Mouse (Mus musculus): ENCODE measurements at regions not wholly inside any gene's neighbourhood (a gene's known extent, or its start where the extent isn't known, plus 50 kb on each side); places are given as distances from the start of the nearest gene placed in this dataset.

- ATAC-seq (ENCODE audit: low FRiP score), result no peak
- Histone ChIP-seq H3K36me3 (no peaks in the 10 kb centered on the region), H3K27ac (replicated peaks) (no peak overlapping the region), H3K9ac (replicated peaks) (no peak overlapping the region), H3K4me1 (no peaks in the 10 kb centered on the region), H3K4me2 (no peak overlapping the region), H3K4me3 (replicated peaks) (no peak overlapping the region), H3K9me3 (replicated peaks) (no peaks in the 10 kb centered on the region), H3K27me3 (replicated peaks) (no peaks in the 10 kb centered on the region)
- WGBS, result 94% methylated on average over 1 of the region's 1 CpGs
Measured at GRCm38 (mm10) chr14:103989949-103990348, 145.7 kb upstream of the Ednrb start.

- WGBS, result 18% methylated on average over 3 of the region's 3 CpGs
- H3K9ac ChIP-seq (replicated peaks), result no peak overlapping the region
Measured at GRCm38 (mm10) chr14:103987266-103987665, 143.1 kb upstream of the Ednrb start.

GRCm38 (mm10) chr14:103984349-103984748 lies 140.1 kb upstream of the Ednrb start:
- Histone ChIP-seq H3K27me3 (replicated peaks) (no peaks in the 10 kb centered on the region), H3K27ac (replicated peaks) (no peak overlapping the region), H3K4me1 (no peaks in the 10 kb centered on the region), H3K9me3 (replicated peaks) (no peaks in the 10 kb centered on the region), H3K36me3 (no peaks in the 10 kb centered on the region), H3K4me2 (no peak overlapping the region), H3K9ac (replicated peaks) (no peak overlapping the region), H3K4me3 (replicated peaks) (no peak overlapping the region)
- ATAC-seq (ENCODE audit: low FRiP score), result no peak
- WGBS, result 94% methylated on average over 5 of the region's 5 CpGs

More at GRCm38 (mm10) chr14:103987266-103987665, 143.1 kb upstream of the Ednrb start:
- no peak for ATAC-seq (ENCODE audit: low FRiP score)
- no peaks in the 10 kb centered on the region for H3K9me3 ChIP-seq (replicated peaks)
- H3K27me3 ChIP-seq (replicated peaks), result no peaks in the 10 kb centered on the region
- no peaks in the 10 kb centered on the region for H3K4me1 ChIP-seq
- no peak overlapping the region for H3K4me3 ChIP-seq (replicated peaks)
- no peaks in the 10 kb centered on the region for H3K36me3 ChIP-seq
- H3K4me2 ChIP-seq, result no peak overlapping the region
- H3K27ac ChIP-seq (replicated peaks), result no peak overlapping the region

- Histone ChIP-seq H3K9ac (replicated peaks) (no peak overlapping the region), H3K27ac (replicated peaks) (no peak overlapping the region), H3K4me1 (no peaks in the 10 kb centered on the region), H3K4me3 (replicated peaks) (no peak overlapping the region), H3K9me3 (replicated peaks) (no peaks in the 10 kb centered on the region), H3K27me3 (replicated peaks) (no peaks in the 10 kb centered on the region), H3K4me2 (no peak overlapping the region), H3K36me3 (no peaks in the 10 kb centered on the region)
- ATAC-seq (ENCODE audit: low FRiP score), result no peak
- 92% methylated on average over 2 of the region's 2 CpGs for WGBS
Measured at GRCm38 (mm10) chr14:103978808-103979207, 134.6 kb upstream of the Ednrb start.

- no peaks in the 10 kb centered on the region for H3K36me3 ChIP-seq
- no peak overlapping the region for H3K4me2 ChIP-seq
- no peak overlapping the region for H3K9ac ChIP-seq (replicated peaks)
- no peak for ATAC-seq (ENCODE audit: low FRiP score)
- 75% methylated on average over 2 of the region's 2 CpGs for WGBS
- no peak overlapping the region for H3K27ac ChIP-seq (replicated peaks)
- no peaks in the 10 kb centered on the region for H3K9me3 ChIP-seq (replicated peaks)
- no peaks in the 10 kb centered on the region for H3K4me1 ChIP-seq
- no peaks in the 10 kb centered on the region for H3K27me3 ChIP-seq (replicated peaks)
- no peak overlapping the region for H3K4me3 ChIP-seq (replicated peaks)
Measured at GRCm38 (mm10) chr14:103977769-103978168, 133.6 kb upstream of the Ednrb start.

GRCm38 (mm10) chr14:103973955-103974354 lies 129.8 kb upstream of the Ednrb start:
- Histone ChIP-seq H3K9ac (replicated peaks) (no peak overlapping the region), H3K36me3 (no peaks in the 10 kb centered on the region), H3K9me3 (replicated peaks) (no peaks in the 10 kb centered on the region), H3K4me3 (replicated peaks) (no peak overlapping the region), H3K27ac (replicated peaks) (no peak overlapping the region), H3K27me3 (replicated peaks) (no peaks in the 10 kb centered on the region), H3K4me1 (no peaks in the 10 kb centered on the region), H3K4me2 (no peak overlapping the region)
- no peak for ATAC-seq (ENCODE audit: low FRiP score)
- WGBS, result 94% methylated on average over 4 of the region's 4 CpGs

- no peaks in the 10 kb centered on the region for H3K9me3 ChIP-seq (replicated peaks)
- H3K9ac ChIP-seq (replicated peaks), result no peak overlapping the region
- 87% methylated on average over 7 of the region's 7 CpGs for WGBS
- H3K27ac ChIP-seq (replicated peaks), result no peak overlapping the region
- no peak overlapping the region for H3K4me2 ChIP-seq
- no peaks in the 10 kb centered on the region for H3K27me3 ChIP-seq (replicated peaks)
- no peaks in the 10 kb centered on the region for H3K36me3 ChIP-seq
- ATAC-seq (ENCODE audit: low FRiP score), result no peak
- no peak overlapping the region for H3K4me3 ChIP-seq (replicated peaks)
- H3K4me1 ChIP-seq, result no peaks in the 10 kb centered on the region
Measured at GRCm38 (mm10) chr14:103973111-103973510, 128.9 kb upstream of the Ednrb start.

- Histone ChIP-seq H3K9me3 (replicated peaks) (no peaks in the 10 kb centered on the region), H3K9ac (replicated peaks) (no peak overlapping the region), H3K27ac (replicated peaks) (no peak overlapping the region), H3K4me1 (no peaks in the 10 kb centered on the region), H3K4me2 (no peak overlapping the region), H3K4me3 (replicated peaks) (no peak overlapping the region), H3K27me3 (replicated peaks) (no peaks in the 10 kb centered on the region), H3K36me3 (no peaks in the 10 kb centered on the region)
- WGBS, result 67% methylated on average over 2 of the region's 2 CpGs
- ATAC-seq (ENCODE audit: low FRiP score), result no peak
Measured at GRCm38 (mm10) chr14:103969305-103969704, 125.1 kb upstream of the Ednrb start.

- 51% methylated on average over 2 of the region's 2 CpGs for WGBS
- Histone ChIP-seq H3K4me2 (no peak overlapping the region), H3K9ac (replicated peaks) (no peak overlapping the region), H3K27ac (replicated peaks) (no peak overlapping the region), H3K36me3 (no peaks in the 10 kb centered on the region), H3K9me3 (replicated peaks) (no peaks in the 10 kb centered on the region), H3K4me1 (no peaks in the 10 kb centered on the region), H3K4me3 (replicated peaks) (no peak overlapping the region), H3K27me3 (replicated peaks) (no peaks in the 10 kb centered on the region)
- no peak for ATAC-seq (ENCODE audit: low FRiP score)
Measured at GRCm38 (mm10) chr14:103966293-103966692, 122.1 kb upstream of the Ednrb start.

- WGBS, result 85% methylated on average over 11 of the region's 11 CpGs
- ATAC-seq (ENCODE audit: low FRiP score), result no peak
- H3K9ac ChIP-seq (replicated peaks), result no peak overlapping the region
- H3K36me3 ChIP-seq, result no peaks in the 10 kb centered on the region
- H3K4me2 ChIP-seq, result no peak overlapping the region
- H3K9me3 ChIP-seq (replicated peaks), result no peaks in the 10 kb centered on the region
- H3K4me1 ChIP-seq, result no peaks in the 10 kb centered on the region
- H3K27ac ChIP-seq (replicated peaks), result no peak overlapping the region
- no peaks in the 10 kb centered on the region for H3K27me3 ChIP-seq (replicated peaks)
- H3K4me3 ChIP-seq (replicated peaks), result no peak overlapping the region
Measured at GRCm38 (mm10) chr14:103962303-103962881, 118.2 kb upstream of the Ednrb start.

- no peaks in the 10 kb centered on the region for H3K9me3 ChIP-seq (replicated peaks)
- H3K4me1 ChIP-seq, result peaks cover 3% of the 10 kb centered on the region; the same call in 1 of the 2 replicates
- H3K9ac ChIP-seq (replicated peaks), result no peak overlapping the region
- H3K4me3 ChIP-seq (replicated peaks), result no peak overlapping the region
- no peak overlapping the region for H3K4me2 ChIP-seq
- no peak overlapping the region for H3K27ac ChIP-seq (replicated peaks)
- H3K36me3 ChIP-seq, result no peaks in the 10 kb centered on the region
- no peaks in the 10 kb centered on the region for H3K27me3 ChIP-seq (replicated peaks)
- 62% methylated on average over 6 of the region's 6 CpGs for WGBS
- no peak for ATAC-seq (ENCODE audit: low FRiP score)
Measured at GRCm38 (mm10) chr14:103951899-103952298, 107.7 kb upstream of the Ednrb start.

- ATAC-seq (ENCODE audit: low FRiP score), result no peak
Measured at GRCm38 (mm10) chr14:103949950-103950349, 105.7 kb upstream of the Ednrb start.

More at GRCm38 (mm10) chr14:103949950-103950349, 105.7 kb upstream of the Ednrb start:
- WGBS, result 59% methylated on average over 6 of the region's 6 CpGs
- no peaks in the 10 kb centered on the region for H3K36me3 ChIP-seq
- H3K4me3 ChIP-seq (replicated peaks), result no peak overlapping the region
- peaks cover 3% of the 10 kb centered on the region; the same call in 1 of the 2 replicates for H3K4me1 ChIP-seq
- no peak overlapping the region for H3K9ac ChIP-seq (replicated peaks)
- no peaks in the 10 kb centered on the region for H3K9me3 ChIP-seq (replicated peaks)
- H3K27ac ChIP-seq (replicated peaks), result no peak overlapping the region
- no peak overlapping the region for H3K4me2 ChIP-seq
- no peaks in the 10 kb centered on the region for H3K27me3 ChIP-seq (replicated peaks)

All from neural tube, embryonic 15.5 days (tissue).